Mouse (Mus musculus): ENCODE results near the gene Rbm33.

GRCm38 (mm10) chr5:28454546-28454945 lies 137.6 kb downstream of the Rbm33 start:
- no peak for TF ChIP-seq CTCF (conservative IDR thresholded peaks at IDR 0.05; ENCODE audit: insufficient read depth, insufficient read length, low read depth, low read length)
- TF ChIP-seq POLR2A (IDR thresholded peaks at IDR 0.05; ENCODE audit: low read depth, low read length) = no peak
